Mouse (Mus musculus) MEL (cell line): Measurements from ENCODE around the gene Casz1. TPM values are rescaled to one million over a fixed set of nuclear protein-coding genes. Genes with fewer than 3 reads are reported as not detected.

Experiments
- DNase-seq: peaks from one replicate; pipeline ENCODE4 v3.0.0; 2011; ENCODE audit warnings: low read depth, low spot score
- H3K27ac ChIP-seq: 2 replicates; pipeline ENCODE4 v1.5.1; 2012; ENCODE audit warnings: low read depth, mild to moderate bottlenecking, control low read depth, low read length, moderate library complexity; ENCODE audit not compliant: control insufficient read depth
- H3K27me3 ChIP-seq, 2 experiments: fragments of 150-350 bp in 1 of 2; sonication (generic) in 1 of 2; 2 replicates each; pipeline ENCODE4 v1.6.1; 2012; ENCODE audit warnings: low read length in 2 of 2, mild to moderate bottlenecking in 2 of 2, improper control_type of control experiment in 1 of 2, moderate library complexity in 1 of 2; ENCODE audit not compliant: insufficient read depth in 2 of 2, control insufficient read depth in 1 of 2
- H3K36me3 ChIP-seq, 2 experiments: 2 replicates each; pipeline ENCODE4 v1.6.1; 2012 to 2014; ENCODE audit warnings: low read length in 2 of 2, improper control_type of control experiment in 1 of 2, inconsistent platforms in 1 of 2, mild to moderate bottlenecking in 1 of 2; ENCODE audit not compliant: insufficient read depth in 2 of 2, control insufficient read depth in 1 of 2
- H3K4me1 ChIP-seq, 2 experiments: fragments of 150-350 bp in 1 of 2; sonication (generic) in 1 of 2; 2 replicates each; pipeline ENCODE4 v1.6.1; 2012; ENCODE audit warnings: low read length in 2 of 2, improper control_type of control experiment in 1 of 2, mild to moderate bottlenecking in 1 of 2; ENCODE audit not compliant: insufficient read depth in 2 of 2, control insufficient read depth in 1 of 2
- H3K4me3 ChIP-seq, 2 experiments: fragments of 150-350 bp in 1 of 2; sonication (generic) in 1 of 2; 2 replicates each; pipeline ENCODE4 v1.5.1; 2012; ENCODE audit warnings: low read depth in 2 of 2, low read length in 2 of 2, mild to moderate bottlenecking in 2 of 2, moderate library complexity in 2 of 2, control low read depth in 1 of 2, improper control_type of control experiment in 1 of 2; ENCODE audit not compliant: control insufficient read depth in 1 of 2, insufficient read depth in 1 of 2
- H3K79me2 ChIP-seq: 2 replicates; pipeline ENCODE4 v1.6.1; 2012; ENCODE audit warnings: mild to moderate bottlenecking, low read length, moderate library complexity; ENCODE audit not compliant: control insufficient read depth, poor library complexity, insufficient read depth
- H3K9ac ChIP-seq: 2 replicates; pipeline ENCODE4 v1.6.1; 2012; ENCODE audit warnings: low read depth, mild to moderate bottlenecking, control low read depth, low read length, moderate library complexity; ENCODE audit not compliant: control insufficient read depth, poor library complexity, severe bottlenecking
- H3K9me3 ChIP-seq: fragments of 150-350 bp; sonication (generic); replicated peaks from 2 replicates; pipeline ENCODE4 v1.6.1; 2012; ENCODE audit warnings: mild to moderate bottlenecking, low read length, improper control_type of control experiment, moderate library complexity; ENCODE audit not compliant: insufficient read depth
- CHD2 ChIP-seq: IDR thresholded peaks from 2 replicates; pipeline ENCODE4 v1.6.1; 2011; ENCODE audit warnings: low read length, improper control_type of control experiment
- E2F4 ChIP-seq: IDR thresholded peaks from 2 replicates; pipeline ENCODE4 v1.6.1; 2011; ENCODE audit warnings: low read depth, low read length, improper control_type of control experiment, borderline replicate concordance
- ELF1 ChIP-seq: IDR thresholded peaks from 2 replicates; pipeline ENCODE4 v1.6.1; 2014; ENCODE audit warnings: low read depth, mild to moderate bottlenecking, inconsistent platforms, low read length, improper control_type of control experiment, moderate library complexity
- EP300 ChIP-seq, 2 experiments: IDR thresholded peaks; 2 replicates each; pipeline ENCODE4 v1.6.1; 2011; ENCODE audit warnings: improper control_type of control experiment in 2 of 2, low read length in 2 of 2, low read depth in 1 of 2, mild to moderate bottlenecking in 1 of 2
- JUND ChIP-seq: IDR thresholded peaks from 2 replicates; pipeline ENCODE4 v1.6.1; 2011; ENCODE audit warnings: low read depth, mild to moderate bottlenecking, improper control_type of control experiment, low read length
- MAFK ChIP-seq: IDR thresholded peaks from 2 replicates; pipeline ENCODE4 v1.6.1; 2011; ENCODE audit warnings: low read depth, mild to moderate bottlenecking, low read length, improper control_type of control experiment, borderline replicate concordance
- MAX ChIP-seq: IDR thresholded peaks from 2 replicates; pipeline ENCODE4 v1.6.1; 2011; ENCODE audit warnings: low read length, improper control_type of control experiment
- MEF2A ChIP-seq: IDR thresholded peaks from 2 replicates; pipeline ENCODE4 v1.6.1; 2014; ENCODE audit warnings: low read depth, mild to moderate bottlenecking, inconsistent platforms, low read length, improper control_type of control experiment; ENCODE audit not compliant: poor library complexity, insufficient replicate concordance, severe bottlenecking; ENCODE audit errors: extremely low read depth
- MYB ChIP-seq: IDR thresholded peaks from 2 replicates; pipeline ENCODE4 v1.6.1; 2011; ENCODE audit warnings: mild to moderate bottlenecking, low read depth, low read length, improper control_type of control experiment
- NELFE ChIP-seq: IDR thresholded peaks from 2 replicates; pipeline ENCODE4 v1.6.1; 2011; ENCODE audit warnings: low read depth, low read length, improper control_type of control experiment
- NRF1 ChIP-seq: IDR thresholded peaks from 2 replicates; pipeline ENCODE4 v1.6.1; 2014; ENCODE audit warnings: low read depth, mild to moderate bottlenecking, inconsistent platforms, low read length, improper control_type of control experiment, moderate library complexity; ENCODE audit not compliant: poor library complexity, insufficient read depth, severe bottlenecking
- POLR2A ChIP-seq, 2 experiments: IDR thresholded peaks; 2 replicates each; pipeline ENCODE4 v1.6.1; 2011 to 2012; ENCODE audit warnings: low read length in 2 of 2, mild to moderate bottlenecking in 2 of 2, control low read depth in 1 of 2, improper control_type of control experiment in 1 of 2, low read depth in 1 of 2, moderate library complexity in 1 of 2; ENCODE audit not compliant: control insufficient read depth in 1 of 2, insufficient read depth in 1 of 2, poor library complexity in 1 of 2
- POLR2AphosphoS2 ChIP-seq: IDR thresholded peaks from 2 replicates; pipeline ENCODE4 v1.6.1; 2011; ENCODE audit warnings: low read length, improper control_type of control experiment
- RAD21 ChIP-seq: IDR thresholded peaks from 2 replicates; pipeline ENCODE4 v1.6.1; 2011; ENCODE audit warnings: mild to moderate bottlenecking, low read depth, low read length, improper control_type of control experiment
- RCOR1 ChIP-seq: IDR thresholded peaks from 2 replicates; pipeline ENCODE4 v1.6.1; 2012; ENCODE audit warnings: low read depth, mild to moderate bottlenecking, inconsistent platforms, low read length, improper control_type of control experiment
- SIN3A ChIP-seq: IDR thresholded peaks from 2 replicates; pipeline ENCODE4 v1.6.1; 2012; ENCODE audit warnings: low read length, improper control_type of control experiment, inconsistent platforms
- SMC3 ChIP-seq: IDR thresholded peaks from 2 replicates; pipeline ENCODE4 v1.6.1; 2011; ENCODE audit warnings: low read depth, low read length, improper control_type of control experiment
- TBP ChIP-seq: IDR thresholded peaks from 2 replicates; pipeline ENCODE4 v1.8.0; 2011; ENCODE audit warnings: low read depth, low read length, improper control_type of control experiment
- UBTF ChIP-seq: IDR thresholded peaks from 2 replicates; pipeline ENCODE4 v1.6.1; 2012; ENCODE audit warnings: low read depth, mild to moderate bottlenecking, inconsistent platforms, low read length, improper control_type of control experiment, moderate library complexity, borderline replicate concordance; ENCODE audit not compliant: insufficient read depth
- USF1 ChIP-seq: IDR thresholded peaks from 2 replicates; pipeline ENCODE4 v1.6.1; 2014; ENCODE audit warnings: low read depth, mild to moderate bottlenecking, inconsistent platforms, low read length, improper control_type of control experiment, moderate library complexity
- USF2 ChIP-seq, 2 experiments: IDR thresholded peaks; 2 replicates each; pipeline ENCODE4 v1.6.1; 2011 to 2012; ENCODE audit warnings: improper control_type of control experiment in 2 of 2, low read length in 2 of 2, borderline replicate concordance in 1 of 2, inconsistent platforms in 1 of 2, low read depth in 1 of 2, mild to moderate bottlenecking in 1 of 2; ENCODE audit not compliant: insufficient read depth in 1 of 2
- ZC3H11A ChIP-seq: IDR thresholded peaks from 2 replicates; pipeline ENCODE4 v1.6.1; 2012; ENCODE audit warnings: low read depth, mild to moderate bottlenecking, inconsistent platforms, low read length, improper control_type of control experiment
- ZKSCAN1 ChIP-seq: IDR thresholded peaks from 2 replicates; pipeline ENCODE4 v1.6.1; 2012; ENCODE audit warnings: low read depth, mild to moderate bottlenecking, inconsistent platforms, low read length, improper control_type of control experiment, moderate library complexity
- ZMIZ1 ChIP-seq: IDR thresholded peaks from 2 replicates; pipeline ENCODE4 v1.6.1; 2012; ENCODE audit warnings: low read depth, mild to moderate bottlenecking, inconsistent platforms, low read length, improper control_type of control experiment, moderate library complexity
- ZNF384 ChIP-seq: IDR thresholded peaks from 2 replicates; pipeline ENCODE4 v1.6.1; 2012; ENCODE audit warnings: low read depth, mild to moderate bottlenecking, inconsistent platforms, low read length, improper control_type of control experiment
- polyA plus RNA-seq, 2 experiments: library from polyadenylated mRNA; stranded (reverse) in 1 of 2; unstranded in 1 of 2; fragments of >175 nt in 1 of 2; fragments of >200 nt in 1 of 2; gene quantifications; 2 replicates each; pipeline versions ENCODE4 v1.2.1 to v1.2.4; 2012; ENCODE audit warnings: low replicate concordance in 2 of 2, low read depth in 1 of 2; ENCODE audit not compliant: insufficient read length in 2 of 2, insufficient read depth in 1 of 2, missing spikeins in 1 of 2
- total RNA-seq: library from RNA; depleted of rRNA; stranded (reverse); fragments of 300-350 nt; gene quantifications from 2 replicates; pipeline ENCODE4 v1.2.3, GENCODE M21; 2012

Gene Casz1
- total and polyA plus RNA-seq, 3 experiments = 1.3 to 3.2 TPM; not detected in 1

GRCm38 (mm10) chr4:148797475-148798324, 6.5 kb upstream of the Casz1 start:
- no peak overlapping the region for H3K27ac ChIP-seq
- no peak overlapping the region for H3K4me3 ChIP-seq
- H3K36me3 ChIP-seq = no peaks in the 10 kb centered on the region
- peaks cover 0 to 5% of the 10 kb centered on the region in 2 experiments; a peak in 3 of 4 replicates for H3K27me3 ChIP-seq
- no peak for DNase-seq
- TF ChIP-seq EP300 (IDR thresholded peaks at IDR 0.05; ENCODE audit: low read depth in 1 of 2, low read length in 2 of 2) = no peak
- TF ChIP-seq UBTF = no peak
- no peak for TF ChIP-seq RAD21
- no peak for TF ChIP-seq ZKSCAN1
- TF ChIP-seq ZNF384 = no peak
- TF ChIP-seq NELFE = no peak
- no peak for TF ChIP-seq NRF1
- no peak for TF ChIP-seq MAFK
- no peak for TF ChIP-seq SIN3A
- no peak for TF ChIP-seq ZMIZ1
- no peak for TF ChIP-seq E2F4
- no peak for TF ChIP-seq ZC3H11A
- no peaks in the 10 kb centered on the region for H3K9me3 ChIP-seq
- no peaks in the 10 kb centered on the region for H3K4me1 ChIP-seq
- no peaks in the 10 kb centered on the region for H3K79me2 ChIP-seq
- no peak overlapping the region for H3K9ac ChIP-seq

- TF ChIP-seq UBTF = no peak
- TF ChIP-seq CHD2 = no peak
- no peak for TF ChIP-seq POLR2A (IDR thresholded peaks at IDR 0.05; ENCODE audit: control insufficient read depth in 1 of 2, insufficient read depth in 1 of 2, low read depth in 1 of 2, low read length in 2 of 2, poor library complexity in 1 of 2)
- no peak for TF ChIP-seq MAX
- no peak for TF ChIP-seq TBP
- no peak for TF ChIP-seq SMC3
- no peak for TF ChIP-seq MEF2A
- no peak for TF ChIP-seq MYB
- TF ChIP-seq E2F4 = no peak
- no peak for TF ChIP-seq SIN3A
- no peak for TF ChIP-seq POLR2AphosphoS2
- TF ChIP-seq EP300 (IDR thresholded peaks at IDR 0.05; ENCODE audit: low read depth in 1 of 2, low read length in 2 of 2) = no peak
- TF ChIP-seq USF2 (IDR thresholded peaks at IDR 0.05; ENCODE audit: borderline replicate concordance in 1 of 2, insufficient read depth in 1 of 2, low read depth in 1 of 2, low read length in 2 of 2) = no peak
- no peak for TF ChIP-seq ELF1
- no peak for TF ChIP-seq USF1
- no peak for TF ChIP-seq RCOR1
- no peak for TF ChIP-seq NELFE
- TF ChIP-seq RAD21 = no peak
- no peak for TF ChIP-seq JUND
- TF ChIP-seq ZNF384 = no peak
- Histone ChIP-seq H3K9me3 (no peaks in the 10 kb centered on the region), H3K27ac (no peak overlapping the region), H3K9ac (no peak overlapping the region), H3K4me3 (no peak overlapping the region), H3K4me1 (no peaks in the 10 kb centered on the region), H3K79me2 (no peaks in the 10 kb centered on the region), H3K36me3 (no peaks in the 10 kb centered on the region), H3K27me3 (peaks cover 0 to 3% of the 10 kb centered on the region in 2 experiments; a peak in 3 of 4 replicates)
- DNase-seq = no peak
Measured at GRCm38 (mm10) chr4:148803031-148803430, 1.2 kb upstream of the Casz1 start.
